Mouse (Mus musculus): ENCODE results near the gene Tecpr2.

- TF ChIP-seq POLR2A (IDR thresholded peaks at IDR 0.05; ENCODE audit: borderline replicate concordance, extremely low read depth, insufficient read depth, insufficient read length, poor library complexity, severe bottlenecking): no peak
- TF ChIP-seq CTCF (IDR thresholded peaks at IDR 0.05; ENCODE audit: borderline replicate concordance, extremely low read depth, insufficient read depth, insufficient read length): no peak
Measured at GRCm38 (mm10) chr12:110992771-110993170, 103.7 kb downstream of the Tecpr2 start.

Measured in brain, embryonic 14.5 days (tissue).